Mouse (Mus musculus) embryonic facial prominence, embryonic 15.5 days (tissue): Measurements from ENCODE around the gene Hlx. TPM values are rescaled to one million over a fixed set of nuclear protein-coding genes. Genes with fewer than 3 reads are reported as not detected.

Experiments
- polyA plus RNA-seq: library from polyadenylated mRNA; unstranded; fragments of >200 nt; fragmentation: Nextera tagmentation; extraction: Ambion mirVana; gene quantifications from 2 replicates; pipeline ENCODE4 v1.2.1, GENCODE M21; 2015

The Hlx gene
- polyA plus RNA-seq, 1 experiment from 2014 or later, result 18.6 TPM

Other genes starting within 250 kb of the Hlx start
- gene Marc1, start 78.7 kb upstream of the Hlx start, polyA plus RNA-seq, result 0.16 and 0.24 TPM in 2 replicates
- 191 and 202 TPM in 2 replicates for gene Marc2, start 113.8 kb upstream of the Hlx start, polyA plus RNA-seq
- 1.6 and 2.5 TPM in 2 replicates for gene C130074G19Rik, start 150.6 kb upstream of the Hlx start, polyA plus RNA-seq